22 mouse cellular contexts compared by ENCODE assay signal in genomic region chr11:36604272-36604671, GRCm38 (mm10).
A peak's percentile ranks its signal among the peaks of the same experiment; 100 is the strongest.
DNase-seq lines count a peak whose midpoint lies in the region; ATAC-seq and TF ChIP-seq lines count a peak whose summit lies in the region.
"Had no signal": no experiment of that assay in that cellular context is flagged by ENCODE, and none has a peak within 500 bp of the region (broad histone marks: within the 10 kb centered on the region; RNA-seq: fewer than 3 reads in every experiment).

No protein-coding gene starts in this region.

- H3K27ac ChIP-seq in forebrain, embryonic 11.5 days (ENCODE audit: low read depth, low read length), result peak overlapping the region; percentile 53; the same call in 1 of the 2 replicates
- peak overlapping the region; percentile 44; the same call in 1 of the 2 replicates for H3K27ac ChIP-seq in midbrain, embryonic 13.5 days
- H3K27ac ChIP-seq: left cerebral cortex, adult 2 months; limb, embryonic 10.5 days; neural tube, embryonic 15.5 days; stomach, postnatal 0 days had no signal

- H3K27me3 ChIP-seq in forebrain, embryonic 11.5 days (ENCODE audit: control insufficient read depth, insufficient read depth, low read length), result no peaks in the 10 kb centered on the region
- H3K27me3 ChIP-seq in midbrain, embryonic 13.5 days, result no peaks in the 10 kb centered on the region
- H3K27me3 ChIP-seq: megakaryocyte, embryonic 14.5 days; neural tube, embryonic 15.5 days had no signal

- H3K36me3 ChIP-seq in forebrain, embryonic 11.5 days (ENCODE audit: control insufficient read depth, insufficient read depth, low read length), result no peaks in the 10 kb centered on the region
- H3K36me3 ChIP-seq in midbrain, embryonic 13.5 days, result 0 out of 2 replicates have a peak, but pooled peaks cover 5% of the 10 kb centered on the region
- H3K36me3 ChIP-seq: limb, embryonic 10.5 days; neural tube, embryonic 15.5 days had no signal

- no peak for TF ChIP-seq CTCF in brain, embryonic 14.5 days (IDR thresholded peaks at IDR 0.05; ENCODE audit: borderline replicate concordance, extremely low read depth, insufficient read depth, insufficient read length)

- H3K9ac ChIP-seq in forebrain, embryonic 11.5 days (ENCODE audit: low read length), result no peak overlapping the region
- no peak overlapping the region for H3K9ac ChIP-seq in midbrain, embryonic 13.5 days (replicated peaks)
- H3K9ac ChIP-seq: liver, postnatal 0 days; neural tube, embryonic 15.5 days had no signal

- no peaks in the 10 kb centered on the region for H3K9me3 ChIP-seq in forebrain, embryonic 11.5 days (ENCODE audit: control insufficient read depth, low read length)
- H3K9me3 ChIP-seq in midbrain, embryonic 13.5 days, result no peaks in the 10 kb centered on the region
- H3K9me3 ChIP-seq: limb, embryonic 10.5 days; neural tube, embryonic 15.5 days had no signal

- ATAC-seq in forebrain, embryonic 11.5 days (replicated peaks; ENCODE audit: low FRiP score), result peak; percentile 71; the same call in 1 of the 2 replicates
- no peak; the same call in 1 of the 2 replicates for ATAC-seq in midbrain, embryonic 13.5 days
- ATAC-seq: inflammation-experienced regulatory T-cells, adult 6 months; liver, postnatal 0 days had no signal

- intact Hi-C loops in left cerebral cortex, postnatal 4 days (cut with DNase I), result no loop called here

- peak; percentile 50 for DNase-seq in left cerebral cortex, postnatal 4 days
- no peak for DNase-seq in left cerebral cortex, adult 11 months (ENCODE audit: low spot score)
- DNase-seq in brain, embryonic 14.5 days (ENCODE audit: low read depth), result peak; percentile 95
- DNase-seq in forebrain, embryonic 11.5 days (ENCODE audit: low spot score), result no peak
- no peak for DNase-seq in c-Kit-positive CD71-positive TER-119-positive erythroid progenitor cells, embryonic 14.5 days (ENCODE audit: low spot score)
- no peak for DNase-seq in natural killer cell, adult 2 months (ENCODE audit: low spot score in 2 of 2)
- DNase-seq: adrenal gland, adult 2 months; gastrocnemius, postnatal 14 days; heart, adult 18-20 months; heart, postnatal 36 days; kidney, adult 2 months; kidney, postnatal 36 days; liver, postnatal 0 days; lung, postnatal 14 days had no signal

- H3K4me1 ChIP-seq in forebrain, embryonic 11.5 days (replicated peaks; ENCODE audit: control insufficient read depth, insufficient read depth, low read length), result peaks cover 4% of the 10 kb centered on the region; the same call in 1 of the 2 replicates
- H3K4me1 ChIP-seq in midbrain, embryonic 13.5 days (replicated peaks), result peaks cover 25% of the 10 kb centered on the region
- H3K4me1 ChIP-seq: megakaryocyte, embryonic 14.5 days; neural tube, embryonic 15.5 days had no signal

- 29% methylated on average over 3 of the region's 3 CpGs for WGBS in forebrain, embryonic 11.5 days
- 19% methylated on average over 3 of the region's 3 CpGs for WGBS in midbrain, embryonic 13.5 days

- H3K4me2 ChIP-seq in forebrain, embryonic 11.5 days (ENCODE audit: low read depth, low read length, severe bottlenecking), result no peak overlapping the region
- no peak overlapping the region for H3K4me2 ChIP-seq in midbrain, embryonic 13.5 days (replicated peaks)
- H3K4me2 ChIP-seq: neural tube, embryonic 15.5 days had no signal

- no peak for TF ChIP-seq POLR2A in brain, embryonic 14.5 days (IDR thresholded peaks at IDR 0.05; ENCODE audit: borderline replicate concordance, extremely low read depth, insufficient read depth, insufficient read length, poor library complexity, severe bottlenecking)

- H3K4me3 ChIP-seq in forebrain, embryonic 11.5 days (ENCODE audit: low read depth, low read length), result no peak overlapping the region
- no peak overlapping the region for H3K4me3 ChIP-seq in midbrain, embryonic 13.5 days (replicated peaks)
- H3K4me3 ChIP-seq: left cerebral cortex, adult 2 months; limb, embryonic 10.5 days; megakaryocyte, embryonic 14.5 days; myocyte; neural tube, embryonic 15.5 days had no signal

Comparison
In these comparisons a context has a peak if more than half of its experiments do, and no peak if none do; other contexts are left out.
1. DNase-seq: peak in left cerebral cortex, postnatal 4 days (single experiment) and brain, embryonic 14.5 days (single experiment); none in left cerebral cortex, adult 11 months (single experiment), forebrain, embryonic 11.5 days (single experiment), c-Kit-positive CD71-positive TER-119-positive erythroid progenitor cells, embryonic 14.5 days (single experiment) and natural killer cell, adult 2 months (0 of 2).